Mouse (Mus musculus): ENCODE measurements around the gene Apol6. TPM values are rescaled to one million over a fixed set of nuclear protein-coding genes. Genes with fewer than 3 reads are reported as not detected.

The Apol6 gene
- polyA plus RNA-seq, 1 experiment from 2014 or later: not detected

GRCm38 (mm10) chr15:77018740-77019340, 25.7 kb upstream of the Apol6 start:
- Histone ChIP-seq H3K4me1 (replicated peaks) (peaks cover 5% of the 10 kb centered on the region; the same call in 1 of the 2 replicates), H3K27ac (no peak overlapping the region), H3K36me3 (no peaks in the 10 kb centered on the region), H3K9me3 (0 out of 2 replicates have a peak, but pooled peaks cover 5% of the 10 kb centered on the region), H3K4me3 (replicated peaks) (no peak overlapping the region), H3K4me2 (no peak overlapping the region), H3K27me3 (no peaks in the 10 kb centered on the region), H3K9ac (replicated peaks) (no peak overlapping the region)
- ATAC-seq (ENCODE audit: insufficient number of reproducible peaks, insufficient read depth, low FRiP score, low TSS enrichment, low read depth): no peak
- 67% methylated on average over 6 of the region's 6 CpGs for WGBS

- Histone ChIP-seq H3K27ac (no peak overlapping the region), H3K36me3 (no peaks in the 10 kb centered on the region), H3K4me1 (replicated peaks) (0 out of 2 replicates have a peak, but pooled peaks cover 4% of the 10 kb centered on the region), H3K4me2 (no peak overlapping the region), H3K9me3 (0 out of 2 replicates have a peak, but pooled peaks cover 5% of the 10 kb centered on the region), H3K9ac (replicated peaks) (no peak overlapping the region), H3K4me3 (replicated peaks) (no peak overlapping the region), H3K27me3 (no peaks in the 10 kb centered on the region)
- WGBS: 81% methylated on average over 7 of the region's 7 CpGs
- ATAC-seq (ENCODE audit: insufficient number of reproducible peaks, insufficient read depth, low FRiP score, low TSS enrichment, low read depth): no peak
These were observed 25.0 kb upstream of the Apol6 start for GRCm38 (mm10) chr15:77019533-77019932.

DNA sequence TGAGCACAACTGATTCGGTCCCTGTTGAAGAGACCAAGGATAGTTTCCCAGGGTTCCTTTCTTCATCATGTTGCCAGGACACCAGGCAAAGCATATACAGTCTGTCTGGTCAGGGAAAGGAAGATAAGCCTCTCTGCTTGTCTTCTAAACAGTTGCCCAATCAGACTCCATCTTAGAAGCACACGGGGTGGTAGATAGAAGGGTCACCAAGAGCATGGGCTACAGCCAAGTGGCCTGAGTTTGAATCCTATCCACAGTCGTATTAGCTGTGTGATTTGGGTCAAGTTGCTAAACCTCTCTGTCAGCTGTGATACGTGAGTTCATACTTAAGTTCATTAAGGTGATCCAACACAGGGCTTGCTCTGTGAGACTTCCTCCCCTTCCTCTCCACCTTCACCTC, 24.4 kb upstream of the Apol6 start:
- 0 out of 2 replicates have a peak, but pooled peaks cover 5% of the 10 kb centered on the region for H3K9me3 ChIP-seq
- H3K27me3 ChIP-seq: no peaks in the 10 kb centered on the region
- H3K9ac ChIP-seq (replicated peaks): no peak overlapping the region
- H3K4me1 ChIP-seq (replicated peaks): no peaks in the 10 kb centered on the region
- no peak overlapping the region for H3K4me2 ChIP-seq
- H3K27ac ChIP-seq: no peak overlapping the region
- 85% methylated on average over 4 of the region's 4 CpGs for WGBS
- no peak for ATAC-seq (ENCODE audit: insufficient number of reproducible peaks, insufficient read depth, low FRiP score, low TSS enrichment, low read depth)
- no peaks in the 10 kb centered on the region for H3K36me3 ChIP-seq
- H3K4me3 ChIP-seq (replicated peaks): no peak overlapping the region

GRCm38 (mm10) chr15:77021056-77021455, 23.5 kb upstream of the Apol6 start:
- no peak overlapping the region for H3K4me2 ChIP-seq
- H3K27me3 ChIP-seq: no peaks in the 10 kb centered on the region
- no peak overlapping the region for H3K9ac ChIP-seq (replicated peaks)
- H3K9me3 ChIP-seq: 0 out of 2 replicates have a peak, but pooled peaks cover 5% of the 10 kb centered on the region
- no peaks in the 10 kb centered on the region for H3K36me3 ChIP-seq
- no peak overlapping the region for H3K4me3 ChIP-seq (replicated peaks)
- H3K4me1 ChIP-seq (replicated peaks): peaks cover 2% of the 10 kb centered on the region; the same call in 1 of the 2 replicates
- no peak overlapping the region for H3K27ac ChIP-seq
- ATAC-seq (ENCODE audit: insufficient number of reproducible peaks, insufficient read depth, low FRiP score, low TSS enrichment, low read depth): no peak
- 91% methylated on average over 3 of the region's 3 CpGs for WGBS

DNA sequence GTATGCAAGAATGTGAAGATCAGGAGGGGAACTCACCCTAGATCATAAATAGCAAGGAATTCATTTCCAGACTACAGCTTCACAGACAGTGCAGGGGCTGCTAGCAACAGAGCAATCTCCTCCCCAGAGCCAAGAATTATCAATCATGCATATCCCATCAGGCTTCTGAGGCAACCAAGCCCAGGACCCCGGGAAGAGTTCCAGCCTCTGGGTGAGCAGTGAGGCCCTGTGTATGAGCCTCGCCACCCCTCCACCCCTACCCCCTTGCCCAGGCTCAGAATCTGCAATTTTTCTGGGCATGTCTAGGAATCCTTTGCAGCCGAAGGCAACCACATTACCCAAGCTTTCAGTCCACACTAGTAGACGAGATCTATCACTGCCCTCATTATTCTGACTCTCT, 22.7 kb upstream of the Apol6 start:
- Histone ChIP-seq H3K9me3 (0 out of 2 replicates have a peak, but pooled peaks cover 5% of the 10 kb centered on the region), H3K9ac (replicated peaks) (no peak overlapping the region), H3K4me2 (no peak overlapping the region), H3K27ac (no peak overlapping the region), H3K36me3 (no peaks in the 10 kb centered on the region), H3K4me3 (replicated peaks) (no peak overlapping the region), H3K27me3 (no peaks in the 10 kb centered on the region), H3K4me1 (replicated peaks) (peaks cover 7% of the 10 kb centered on the region; the same call in 1 of the 2 replicates)
- 73% methylated on average over 4 of the region's 4 CpGs for WGBS
- no peak for ATAC-seq (ENCODE audit: insufficient number of reproducible peaks, insufficient read depth, low FRiP score, low TSS enrichment, low read depth)

DNA sequence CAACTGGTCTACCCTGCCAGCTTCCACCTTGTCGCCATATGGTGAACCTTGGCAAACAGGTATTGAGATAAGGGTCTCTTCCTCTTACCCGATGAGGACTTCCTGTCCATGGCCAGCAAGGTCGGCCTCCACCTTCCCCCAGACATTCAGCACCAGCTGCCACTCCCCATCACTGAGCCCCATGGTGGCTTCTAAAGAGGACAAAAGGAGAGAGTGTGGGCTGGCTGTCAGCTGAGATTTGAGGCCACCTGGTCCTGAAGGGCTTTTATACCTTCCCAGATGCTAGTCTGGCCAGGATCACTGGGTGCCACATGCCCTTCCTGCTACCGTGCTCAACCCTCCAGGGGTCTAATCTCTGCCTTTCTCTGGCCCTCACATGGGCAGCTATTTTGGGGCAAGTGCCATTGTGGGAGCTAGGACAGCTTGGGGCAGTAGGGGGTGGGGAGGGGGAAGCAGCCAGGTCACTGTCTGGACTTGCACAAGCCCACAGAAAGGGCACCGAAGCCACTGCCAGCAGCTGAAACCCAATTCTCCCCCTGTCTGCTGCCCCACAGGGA, 22.1 kb upstream of the Apol6 start:
- Histone ChIP-seq H3K9ac (replicated peaks) (no peak overlapping the region), H3K4me2 (no peak overlapping the region), H3K4me3 (replicated peaks) (no peak overlapping the region), H3K4me1 (replicated peaks) (peaks cover 9% of the 10 kb centered on the region), H3K27me3 (no peaks in the 10 kb centered on the region), H3K9me3 (0 out of 2 replicates have a peak, but pooled peaks cover 5% of the 10 kb centered on the region), H3K36me3 (no peaks in the 10 kb centered on the region), H3K27ac (no peak overlapping the region)
- no peak for ATAC-seq (ENCODE audit: insufficient number of reproducible peaks, insufficient read depth, low FRiP score, low TSS enrichment, low read depth)
- 74% methylated on average over 5 of the region's 5 CpGs for WGBS

GRCm38 (mm10) chr15:77025884-77026583, 18.5 kb upstream of the Apol6 start:
- Histone ChIP-seq H3K4me1 (replicated peaks) (peaks cover 21% of the 10 kb centered on the region), H3K9me3 (0 out of 2 replicates have a peak, but pooled peaks cover 5% of the 10 kb centered on the region), H3K27me3 (no peaks in the 10 kb centered on the region), H3K4me3 (replicated peaks) (no peak overlapping the region), H3K9ac (replicated peaks) (no peak overlapping the region), H3K4me2 (no peak overlapping the region), H3K36me3 (no peaks in the 10 kb centered on the region), H3K27ac (no peak overlapping the region)
- WGBS: 68% methylated on average over 5 of the region's 5 CpGs
- no peak for ATAC-seq (ENCODE audit: insufficient number of reproducible peaks, insufficient read depth, low FRiP score, low TSS enrichment, low read depth)

- Histone ChIP-seq H3K4me2 (no peak overlapping the region), H3K4me3 (replicated peaks) (no peak overlapping the region), H3K27ac (no peak overlapping the region), H3K4me1 (replicated peaks) (peaks cover 27% of the 10 kb centered on the region), H3K36me3 (no peaks in the 10 kb centered on the region), H3K9ac (replicated peaks) (no peak overlapping the region), H3K9me3 (0 out of 2 replicates have a peak, but pooled peaks cover 4% of the 10 kb centered on the region), H3K27me3 (no peaks in the 10 kb centered on the region)
- 90% methylated on average over 3 of the region's 3 CpGs for WGBS
- ATAC-seq (ENCODE audit: insufficient number of reproducible peaks, insufficient read depth, low FRiP score, low TSS enrichment, low read depth): no peak
These were observed 17.4 kb upstream of the Apol6 start for GRCm38 (mm10) chr15:77027117-77027516.

GRCm38 (mm10) chr15:77027675-77028074, 16.9 kb upstream of the Apol6 start:
- H3K27me3 ChIP-seq: no peaks in the 10 kb centered on the region
- no peak overlapping the region for H3K4me2 ChIP-seq
- WGBS: 78% methylated on average over 6 of the region's 6 CpGs
- no peak for ATAC-seq (ENCODE audit: insufficient number of reproducible peaks, insufficient read depth, low FRiP score, low TSS enrichment, low read depth)
- H3K27ac ChIP-seq: no peak overlapping the region
- no peak overlapping the region for H3K9ac ChIP-seq (replicated peaks)
- no peaks in the 10 kb centered on the region for H3K36me3 ChIP-seq
- H3K4me3 ChIP-seq (replicated peaks): no peak overlapping the region
- no peaks in the 10 kb centered on the region for H3K9me3 ChIP-seq
- peaks cover 27% of the 10 kb centered on the region for H3K4me1 ChIP-seq (replicated peaks)

GRCm38 (mm10) chr15:77029331-77029991, 15.1 kb upstream of the Apol6 start:
- Histone ChIP-seq H3K4me2 (peak overlapping the region; percentile 13; the same call in 1 of the 2 replicates), H3K36me3 (no peaks in the 10 kb centered on the region), H3K9ac (replicated peaks) (no peak overlapping the region), H3K9me3 (no peaks in the 10 kb centered on the region), H3K4me3 (replicated peaks) (no peak overlapping the region), H3K27ac (peak overlapping the region; percentile 82), H3K27me3 (no peaks in the 10 kb centered on the region), H3K4me1 (replicated peaks) (peaks cover 27% of the 10 kb centered on the region)
- WGBS: 24% methylated on average over 7 of the region's 7 CpGs
- peak; percentile 85 for ATAC-seq (ENCODE audit: insufficient number of reproducible peaks, insufficient read depth, low FRiP score, low TSS enrichment, low read depth)

GRCm38 (mm10) chr15:77031271-77031670, 13.3 kb upstream of the Apol6 start:
- H3K27me3 ChIP-seq: no peaks in the 10 kb centered on the region
- no peak overlapping the region for H3K4me2 ChIP-seq
- no peak overlapping the region for H3K4me3 ChIP-seq (replicated peaks)
- H3K36me3 ChIP-seq: no peaks in the 10 kb centered on the region
- H3K4me1 ChIP-seq (replicated peaks): peaks cover 32% of the 10 kb centered on the region
- 41% methylated on average over 3 of the region's 3 CpGs for WGBS
- H3K27ac ChIP-seq: no peak overlapping the region
- no peaks in the 10 kb centered on the region for H3K9me3 ChIP-seq
- ATAC-seq (ENCODE audit: insufficient number of reproducible peaks, insufficient read depth, low FRiP score, low TSS enrichment, low read depth): no peak
- H3K9ac ChIP-seq (replicated peaks): no peak overlapping the region

All from limb, embryonic 12.5 days (tissue).